Mouse (Mus musculus) monocyte, adult 2 months (primary cell): Measurements from ENCODE around the gene 1810065E05Rik.

Experiments
- DNase-seq, 2 experiments: peaks; one replicate each; pipeline ENCODE4 v3.0.0; 2022; ENCODE audit warnings: low spot score in 2 of 2, low read depth in 1 of 2

Gene 1810065E05Rik

DNA sequence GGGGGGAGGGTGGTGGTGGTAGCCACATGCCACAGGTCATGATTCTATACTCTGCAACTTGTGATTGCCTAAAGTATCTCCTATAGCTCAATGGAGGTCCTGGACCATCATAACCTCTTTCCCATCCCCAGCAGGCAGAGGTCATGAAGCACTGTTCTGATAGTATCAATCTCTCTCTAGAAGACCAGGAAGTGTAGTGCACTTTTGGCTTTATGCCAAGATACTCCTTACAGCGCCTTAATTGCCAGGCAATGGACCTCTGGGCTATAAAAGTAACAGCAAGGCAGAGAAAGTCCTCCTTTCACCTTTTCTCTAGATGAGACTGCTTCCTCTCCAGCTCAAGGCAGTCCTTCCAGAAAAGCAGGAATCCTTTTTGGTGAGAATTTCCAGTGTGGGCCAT, at the start of gene 1810065E05Rik:
Gene 1810065E05Rik, plus strand, starts transcription at position 297 of the 400 bp plus-strand sequence.
- no peak for DNase-seq

DNA sequence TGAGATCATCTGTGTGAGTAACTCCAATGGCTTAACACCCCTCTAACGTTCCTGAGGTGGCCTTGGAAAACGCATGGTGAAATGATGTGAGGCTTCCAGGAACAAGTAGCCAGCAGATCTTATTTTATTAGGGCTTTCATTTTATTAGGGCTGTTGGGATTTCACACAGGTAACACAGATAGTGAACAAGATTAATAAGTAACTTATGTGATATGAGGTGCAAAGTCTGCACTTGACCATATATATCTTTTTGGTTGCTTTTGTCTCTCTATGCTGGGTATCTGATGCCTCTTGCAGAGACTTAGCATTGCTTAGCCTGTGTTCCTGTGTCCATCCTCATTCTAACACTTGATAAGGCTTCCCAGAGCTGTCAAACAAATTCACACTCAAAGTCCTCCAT, 43.6 kb upstream of the 1810065E05Rik start:
- DNase-seq = no peak

DNA sequence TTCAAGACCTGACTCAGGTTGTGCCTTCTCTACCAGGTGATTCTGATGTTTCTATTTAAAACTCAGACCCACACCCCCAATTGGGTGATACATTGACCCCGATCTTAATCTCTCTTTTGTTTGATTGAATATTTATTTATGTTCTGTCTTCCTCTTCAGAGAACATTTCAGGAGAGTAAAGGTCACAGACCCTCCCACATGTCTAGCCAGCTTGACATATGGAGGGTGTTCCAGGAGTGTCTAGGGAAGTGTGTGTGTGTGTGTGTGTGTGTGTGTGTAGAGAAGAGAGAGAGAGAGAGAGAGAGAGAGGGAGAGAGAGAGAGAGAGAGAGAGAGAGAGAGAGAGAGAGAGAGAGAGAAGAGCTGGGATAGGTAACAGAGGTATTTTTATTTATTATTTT, 43.2 kb upstream of the 1810065E05Rik start:
- no peak for DNase-seq

DNA sequence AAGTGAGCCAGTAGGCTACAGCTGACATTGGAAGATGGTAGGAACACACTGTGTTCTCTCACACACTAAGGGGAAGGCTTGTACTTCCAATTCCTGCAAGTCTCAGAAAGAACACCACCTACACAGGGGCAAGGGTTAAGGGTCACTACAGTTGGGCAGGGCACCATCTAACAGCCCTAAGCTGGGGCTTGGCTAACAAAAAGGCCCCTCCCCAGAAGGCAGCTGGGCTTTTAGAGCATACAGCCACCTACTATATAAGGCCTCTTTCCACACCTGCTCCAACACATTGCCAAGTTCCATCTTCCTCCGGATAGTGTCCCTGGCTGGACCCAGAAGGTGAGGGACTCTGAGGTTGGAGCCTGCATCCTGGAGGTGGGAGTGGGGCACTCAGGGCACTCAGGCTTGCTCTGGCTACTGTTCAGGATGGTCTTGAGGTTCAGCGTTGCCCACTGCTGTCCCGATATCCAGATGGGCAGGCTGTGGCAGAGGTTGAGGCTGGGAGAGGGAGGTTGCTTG, 42.1 kb upstream of the 1810065E05Rik start, which contains the start of gene Lypd8:
Gene Lypd8, plus strand, starts transcription at position 281 of the 516 bp plus-strand sequence.
- DNase-seq = no peak

DNA sequence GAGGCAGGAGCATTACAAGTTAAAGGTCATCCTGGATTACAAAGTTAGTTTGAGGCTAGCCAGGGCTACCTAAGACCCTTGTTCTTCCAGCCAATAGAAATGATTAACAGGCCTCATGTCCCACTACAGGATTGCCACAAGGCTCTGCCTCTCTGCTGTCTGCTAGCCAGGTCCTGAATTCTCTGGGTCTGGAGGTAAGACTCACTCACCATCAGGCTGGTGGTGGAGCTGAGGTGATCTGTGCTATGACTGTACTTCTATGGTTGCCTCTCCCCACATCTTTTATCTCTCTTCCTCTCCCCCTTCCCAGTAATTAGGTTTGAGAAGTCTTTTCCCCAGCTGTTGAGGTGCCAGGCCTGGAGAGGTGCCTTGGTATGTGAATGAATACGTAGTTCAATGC, 41.4 kb upstream of the 1810065E05Rik start:
- DNase-seq = no peak

DNA sequence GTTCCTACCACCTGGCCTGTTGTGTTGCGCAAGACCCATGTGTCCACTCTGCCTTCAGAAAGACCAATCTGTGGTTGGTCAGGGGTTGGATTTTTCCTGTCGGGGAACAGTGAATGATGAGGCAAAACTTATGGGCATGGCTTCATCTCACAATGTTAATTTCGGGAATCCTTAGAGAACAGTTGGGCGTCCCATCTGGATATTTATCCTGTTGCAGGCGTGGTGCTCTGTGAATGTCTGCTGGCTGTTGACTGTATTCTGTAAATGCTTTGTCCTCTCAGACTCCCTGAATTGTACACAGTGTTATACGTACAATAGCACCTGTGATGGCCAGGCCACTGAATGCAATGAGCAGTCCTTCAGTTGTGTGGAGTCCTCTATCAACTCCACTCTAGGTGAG, 38.4 kb upstream of the 1810065E05Rik start:
- no peak for DNase-seq

DNA sequence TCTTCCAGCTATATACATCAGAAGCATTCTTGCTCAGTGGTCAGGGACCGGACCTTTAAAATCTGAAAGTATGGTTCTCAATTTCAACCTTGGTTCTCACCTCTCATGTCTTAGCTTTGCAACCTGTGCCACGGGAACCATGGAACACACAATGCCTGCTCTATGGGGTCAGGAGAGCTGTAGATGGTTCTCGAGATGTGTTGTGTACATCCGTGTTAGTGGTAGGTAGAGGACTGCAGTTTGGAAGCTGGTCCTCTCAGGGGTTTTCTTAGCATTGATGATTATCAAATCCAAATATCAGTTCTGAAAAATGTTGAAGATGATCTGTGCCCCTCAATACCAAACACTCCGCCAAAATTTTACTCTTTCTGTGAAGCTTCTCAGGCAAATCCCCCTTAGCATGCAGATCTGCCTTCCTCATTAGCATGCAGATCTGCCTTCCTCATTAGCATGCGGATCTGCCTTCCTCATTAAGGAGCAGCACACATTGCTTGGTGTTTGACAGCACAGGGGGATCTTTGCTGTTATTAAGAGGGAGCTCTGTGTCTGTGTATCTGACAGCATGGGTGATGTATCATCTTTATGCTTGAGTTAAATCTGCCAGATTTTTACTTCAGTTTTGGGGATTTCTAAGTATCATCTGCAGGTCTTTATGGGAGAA, 20.8 kb upstream of the 1810065E05Rik start:
- DNase-seq = no peak

DNA sequence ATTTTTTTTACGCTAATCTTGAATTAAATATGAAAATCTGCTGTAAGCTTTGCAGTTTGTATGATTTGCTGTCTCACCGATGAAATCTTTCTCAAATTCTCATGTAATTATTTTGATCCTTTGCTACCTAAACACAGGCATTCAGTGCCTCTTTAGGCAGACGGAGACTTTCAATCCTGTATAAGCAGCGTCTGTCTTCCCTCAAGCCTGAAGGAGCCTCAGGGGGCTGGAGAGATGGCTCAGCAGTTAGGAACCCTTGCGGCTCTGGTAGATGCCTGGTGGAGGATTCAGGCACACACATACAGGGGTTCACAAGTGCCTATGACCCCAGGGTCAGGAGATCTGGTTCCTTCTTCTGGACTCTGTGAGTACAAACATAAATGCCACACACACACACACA, 20.3 kb upstream of the 1810065E05Rik start:
- DNase-seq = no peak

DNA sequence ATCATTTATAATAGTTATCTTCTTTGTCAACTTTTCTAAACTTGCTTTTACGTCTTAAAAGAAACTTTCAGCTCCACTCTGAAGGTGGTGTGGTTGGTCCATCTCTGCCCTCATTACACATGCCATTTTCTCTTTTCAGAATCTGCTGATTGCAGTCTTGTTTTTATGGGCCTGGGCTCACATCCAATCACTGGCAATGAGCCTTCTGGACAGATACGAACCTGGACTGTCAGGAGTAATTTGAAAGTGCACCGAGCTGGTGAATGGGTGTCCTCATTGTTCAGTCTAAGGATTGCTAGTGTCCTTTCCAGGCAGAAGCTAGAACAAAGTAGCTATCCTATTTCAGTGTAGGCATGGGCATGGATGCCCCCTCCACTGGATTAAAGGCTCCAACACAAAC, 12.8 kb upstream of the 1810065E05Rik start:
- DNase-seq = no peak

DNA sequence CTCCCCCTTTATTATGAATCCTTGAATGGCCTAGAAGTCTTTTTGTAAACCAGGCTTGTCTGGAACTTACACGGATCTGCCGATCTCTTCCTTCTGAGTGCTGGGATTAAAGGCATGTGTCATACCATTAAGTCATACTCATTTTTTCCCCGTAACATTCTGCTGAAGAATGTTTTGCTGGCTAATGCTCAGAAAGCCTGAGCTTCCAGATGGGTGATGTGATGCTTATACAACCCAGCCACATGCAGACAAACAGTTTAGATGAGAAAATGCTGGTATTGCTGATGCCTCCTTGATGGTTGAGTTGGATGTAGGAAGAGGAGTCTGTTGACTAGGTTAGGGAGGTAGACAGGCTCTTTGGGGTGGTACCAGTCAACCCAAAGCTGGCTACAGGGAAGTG, 2.6 kb upstream of the 1810065E05Rik start:
- DNase-seq = no peak

DNA sequence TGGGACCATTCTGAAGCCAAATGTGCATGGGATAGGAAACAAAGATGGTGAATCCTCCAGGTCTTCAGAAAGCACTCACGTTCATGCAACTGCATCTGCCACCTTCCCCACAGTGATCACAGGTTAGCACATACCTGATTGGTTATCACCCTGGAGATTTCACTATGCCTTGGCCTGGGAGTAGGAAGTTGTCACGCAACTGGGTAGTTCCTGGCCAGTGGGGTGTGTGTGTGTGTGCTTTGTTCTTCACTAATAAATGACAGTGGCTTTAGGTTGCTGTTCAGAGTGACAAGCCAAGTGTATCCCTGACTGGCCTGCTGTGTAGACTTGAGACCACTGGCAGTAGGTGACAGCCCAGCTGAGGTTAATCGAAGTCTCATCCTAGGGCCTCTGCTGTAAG, 11.3 kb downstream of the 1810065E05Rik start, which contains the start of gene Gm12253:
Gene Gm12253, plus strand, starts transcription at position 301 of the 400 bp plus-strand sequence.
- DNase-seq = no peak

DNA sequence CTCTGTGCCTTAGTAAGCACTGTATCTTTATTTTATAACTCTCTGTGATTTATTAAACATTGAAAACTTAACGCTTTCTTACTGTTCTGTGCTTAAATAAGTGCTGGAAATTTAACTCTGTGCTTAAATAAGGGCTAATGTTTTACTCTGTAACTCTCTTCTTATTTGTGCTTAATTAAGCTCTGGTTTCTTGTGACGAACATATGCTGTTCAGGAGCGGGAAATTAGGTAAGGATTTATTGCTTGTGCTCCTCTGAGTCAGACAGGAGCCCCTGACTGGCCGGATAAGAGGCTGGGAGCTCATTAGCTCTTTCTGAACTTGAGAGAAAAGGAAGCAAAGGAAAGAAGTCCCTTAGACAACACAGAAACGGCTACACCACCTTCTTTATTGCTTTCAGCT, 17.0 kb downstream of the 1810065E05Rik start:
- no peak for DNase-seq

DNA sequence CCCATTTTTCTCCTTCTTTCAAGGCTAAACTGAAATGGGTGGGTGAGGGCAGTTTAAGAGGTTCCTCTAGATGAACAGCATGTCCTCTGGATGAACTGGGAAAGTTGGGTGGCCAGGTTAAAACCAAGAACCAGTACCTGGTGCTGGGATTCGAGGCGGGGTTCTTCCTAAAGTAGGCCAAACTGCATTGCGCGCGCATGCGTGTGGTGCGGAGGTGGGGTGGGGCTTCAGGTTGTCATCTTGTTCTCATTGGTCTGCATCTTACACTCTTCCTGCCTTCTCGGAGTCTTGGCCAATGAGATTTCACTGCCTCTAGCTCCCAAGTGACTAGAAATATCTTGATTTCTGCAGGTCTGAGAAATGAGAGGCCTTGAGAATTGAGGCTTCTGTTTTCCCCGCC, 31.8 kb downstream of the 1810065E05Rik start, which contains the start of gene Lypd9:
Gene Lypd9, minus strand, starts transcription at position 165 of the 400 bp plus-strand sequence.
- no peak for DNase-seq

DNA sequence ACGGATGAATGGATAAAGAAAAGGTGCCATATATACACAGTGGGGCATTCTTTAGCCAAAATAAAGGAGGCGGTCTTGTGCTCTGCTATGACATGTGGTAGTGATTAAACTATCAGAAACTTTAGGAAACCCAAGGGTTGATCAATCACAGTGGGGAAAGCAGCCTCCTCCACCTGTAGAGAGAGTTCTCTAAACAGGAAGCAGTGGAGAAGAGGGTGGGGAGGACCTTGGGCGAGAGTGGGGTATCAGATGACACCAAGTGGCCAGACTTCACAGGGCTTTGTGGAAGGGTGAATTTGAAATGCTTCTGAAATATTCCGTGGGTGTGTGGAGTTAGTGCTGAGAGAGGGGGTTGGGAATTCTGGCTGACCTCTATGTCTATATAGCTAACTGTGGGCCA, 32.7 kb downstream of the 1810065E05Rik start:
- no peak for DNase-seq

DNA sequence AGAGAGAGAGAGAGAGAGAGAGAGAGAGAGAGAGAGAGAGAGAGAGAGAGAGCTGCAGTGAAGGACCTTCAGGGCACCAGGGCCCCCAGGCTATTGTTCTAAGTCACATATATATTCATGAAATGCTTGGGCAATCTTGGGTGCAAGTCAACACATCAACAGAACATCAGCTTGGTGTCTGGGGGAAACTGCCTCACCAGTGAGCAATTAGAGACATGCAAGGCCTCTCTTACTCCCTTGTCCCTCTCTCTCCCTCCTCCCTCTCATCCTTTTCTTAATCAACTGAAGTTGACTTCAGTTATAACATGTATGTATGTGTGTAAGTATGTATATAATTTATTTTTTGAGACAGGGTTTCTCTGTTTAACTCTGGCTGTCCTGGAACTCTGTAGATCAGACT, 41.3 kb downstream of the 1810065E05Rik start, which contains the start of gene Olfr30:
Gene Olfr30, minus strand, starts transcription at position 101 of the 400 bp plus-strand sequence.
- DNase-seq = no peak
